Mouse (Mus musculus): ENCODE results near the gene Mysm1.

GRCm38 (mm10) chr4:94941221-94941855 lies 37.6 kb downstream of the Mysm1 start:
- TF ChIP-seq CTCF (conservative IDR thresholded peaks at IDR 0.05; ENCODE audit: insufficient read depth, insufficient read length, low read depth, low read length) (no peak), POLR2A (IDR thresholded peaks at IDR 0.05; ENCODE audit: low read depth, low read length) (no peak)
